Mouse (Mus musculus) olfactory bulb, adult 2 months (tissue): ENCODE measurements around the gene Pepd.

Experiments
- CTCF ChIP-seq: fragments of 200-500 bp; IDR thresholded peaks from 2 replicates; pipeline ENCODE4 v1.5.1; 2012; ENCODE audit warnings: low read depth, mild to moderate bottlenecking, low read length, moderate library complexity; ENCODE audit not compliant: insufficient read depth
- POLR2A ChIP-seq: fragments of 200-500 bp; IDR thresholded peaks from 2 replicates; pipeline ENCODE4 v1.6.1; 2012; ENCODE audit warnings: mild to moderate bottlenecking, low read depth, low read length, moderate library complexity; ENCODE audit not compliant: insufficient read depth

DNA sequence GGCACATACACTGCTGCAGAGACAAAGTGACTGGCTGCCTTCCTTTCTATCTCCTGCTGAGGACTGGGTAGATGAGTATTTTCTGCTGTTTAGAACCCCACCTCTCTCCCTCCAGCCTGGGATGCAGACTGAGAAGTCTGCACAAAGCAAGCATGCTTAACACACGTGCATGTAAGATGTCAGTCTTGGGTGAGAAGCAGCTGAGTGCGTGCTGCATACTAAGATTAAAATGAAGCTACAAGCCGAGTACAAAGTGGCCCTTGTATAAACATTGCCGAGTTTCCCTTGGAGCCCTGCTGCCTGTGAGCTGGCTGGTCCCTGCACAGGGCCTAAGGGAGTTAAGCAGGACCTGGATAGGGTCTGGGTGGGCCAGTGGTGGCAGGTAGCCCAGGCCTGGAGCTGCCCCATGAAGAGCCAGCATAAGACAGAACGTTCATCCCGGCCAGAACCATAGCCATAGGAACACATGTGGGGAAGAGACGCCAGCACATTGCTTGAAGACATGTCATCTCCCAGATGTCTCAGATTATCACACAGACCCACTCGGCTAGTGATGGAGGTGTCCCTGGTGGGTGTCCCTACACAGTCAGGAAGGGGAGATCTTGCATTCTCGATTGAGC lies 115.7 kb downstream of the Pepd start:
- TF ChIP-seq POLR2A (no peak), CTCF (no peak)
